Mouse (Mus musculus) liver, adult (tissue): Measurements from ENCODE around the gene F12.

Source experiments
- GATA4 ChIP-seq: IDR thresholded peaks from 2 replicates; pipeline ENCODE4 v1.6.1; 2014; ENCODE audit warnings: mild to moderate bottlenecking, low read length; ENCODE audit not compliant: insufficient replicate concordance

Gene F12

GRCm38 (mm10) chr13:55430566-55430965, 4.0 kb upstream of the F12 start:
- TF ChIP-seq GATA4 = no peak

- no peak for TF ChIP-seq GATA4
Observed at GRCm38 (mm10) chr13:55429226-55429888, 2.8 kb upstream of the F12 start.

GRCm38 (mm10) chr13:55420933-55421800, 5.4 kb downstream of the F12 start:
- TF ChIP-seq GATA4 = no peak

- no peak for TF ChIP-seq GATA4
Observed at GRCm38 (mm10) chr13:55420018-55420932, 6.3 kb downstream of the F12 start.

GRCm38 (mm10) chr13:55419142-55419541, 7.5 kb downstream of the F12 start:
- no peak for TF ChIP-seq GATA4

GRCm38 (mm10) chr13:55418004-55418403, 8.6 kb downstream of the F12 start:
- no peak for TF ChIP-seq GATA4

GRCm38 (mm10) chr13:55414743-55415380, 11.7 kb downstream of the F12 start, which contains the start of gene Pfn3:
Gene Pfn3 (minus strand): TSS chr13:55415232.
- no peak for TF ChIP-seq GATA4

- TF ChIP-seq GATA4 = no peak
Observed at GRCm38 (mm10) chr13:55413333-55413732, 13.3 kb downstream of the F12 start.

GRCm38 (mm10) chr13:55412643-55413307, 13.8 kb downstream of the F12 start:
- no peak for TF ChIP-seq GATA4

- TF ChIP-seq GATA4 = no peak
Observed at GRCm38 (mm10) chr13:55411826-55412225, 14.8 kb downstream of the F12 start.

- TF ChIP-seq GATA4 = no peak
Observed at GRCm38 (mm10) chr13:55408546-55409120, 18.0 kb downstream of the F12 start.

GRCm38 (mm10) chr13:55407341-55407740, 19.3 kb downstream of the F12 start:
- no peak for TF ChIP-seq GATA4

GRCm38 (mm10) chr13:55405783-55406390, 20.7 kb downstream of the F12 start:
- no peak for TF ChIP-seq GATA4
